Mouse (Mus musculus): ENCODE results near the gene Glcci1. TPM values are rescaled to one million over a fixed set of nuclear protein-coding genes. Genes with fewer than 3 reads are reported as not detected.

The Glcci1 gene
- total and polyA plus RNA-seq, 3 experiments = 1.8 to 31.1 (median 7.9) TPM

DNA sequence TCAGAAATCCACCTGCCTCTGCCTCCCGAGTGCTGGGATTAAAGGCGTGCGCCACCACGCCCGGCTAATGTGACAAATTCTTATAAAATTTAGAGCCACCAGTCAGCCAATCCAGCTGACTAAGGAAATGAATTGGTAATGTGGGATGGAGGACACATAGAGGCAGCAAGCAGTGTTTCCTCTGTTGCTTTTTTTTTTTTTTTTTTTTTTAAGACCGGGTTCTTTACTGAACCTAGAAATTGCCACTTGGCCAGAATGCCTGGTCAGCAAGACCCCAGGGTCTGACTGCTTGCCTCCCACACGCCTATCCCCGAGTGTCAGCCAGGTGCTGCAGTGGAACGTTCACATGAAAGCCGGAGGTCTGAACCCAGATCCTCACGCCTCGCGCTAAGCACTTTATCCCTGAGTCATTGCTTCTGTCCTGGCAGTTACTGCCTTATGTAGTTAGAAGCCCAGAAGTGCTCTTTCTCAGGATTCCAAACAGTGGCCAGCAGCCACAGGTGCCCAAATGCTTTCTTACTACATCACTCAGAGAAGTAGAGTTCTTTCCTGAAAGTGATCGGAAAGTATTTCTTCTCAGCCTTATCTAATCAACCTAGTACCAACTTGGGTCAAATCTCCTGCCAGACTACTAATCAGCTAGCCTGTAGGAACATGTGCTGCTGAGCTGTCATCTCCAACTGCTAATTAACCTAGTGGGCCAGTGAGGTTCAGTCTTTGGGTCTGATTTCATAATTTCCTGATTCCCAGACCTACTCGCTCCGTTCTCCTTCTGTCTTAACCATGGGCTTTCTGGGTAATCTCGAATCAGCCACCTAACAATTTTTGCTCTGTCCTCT is 24.7 kb upstream of the Glcci1 start:
- Histone ChIP-seq H3K9me3 (replicated peaks; ENCODE audit: insufficient read depth, low read length) (no peaks in the 10 kb centered on the region), H3K27ac (ENCODE audit: control insufficient read depth, low read depth, low read length) (peak overlapping the region; percentile 97), H3K36me3 (ENCODE audit: control insufficient read depth in 1 of 2, insufficient read depth in 2 of 2, low read length in 2 of 2) (peaks cover 0 to 35% of the 10 kb centered on the region in 2 experiments; a peak in 2 of 4 replicates), H3K4me1 (ENCODE audit: control insufficient read depth in 1 of 2, insufficient read depth in 2 of 2, low read length in 2 of 2) (peaks cover 31 to 34% of the 10 kb centered on the region in 2 experiments), H3K27me3 (ENCODE audit: control insufficient read depth in 1 of 2, insufficient read depth in 2 of 2, low read length in 2 of 2) (no peaks in the 10 kb centered on the region), H3K4me3 (ENCODE audit: control insufficient read depth in 1 of 2, insufficient read depth in 1 of 2, low read depth in 2 of 2, low read length in 2 of 2) (no peak overlapping the region), H3K9ac (ENCODE audit: control insufficient read depth, low read depth, low read length, poor library complexity, severe bottlenecking) (peak overlapping the region; percentile 33), H3K79me2 (ENCODE audit: control insufficient read depth, insufficient read depth, low read length, poor library complexity) (no peaks in the 10 kb centered on the region; the same call in 1 of the 2 replicates)
- DNase-seq (ENCODE audit: low read depth, low spot score) = peak; percentile 70
- TF ChIP-seq MYC (IDR thresholded peaks at IDR 0.05; ENCODE audit: low read depth, low read length) = peak; percentile 88
- TF ChIP-seq CHD2 (IDR thresholded peaks at IDR 0.05; ENCODE audit: low read length) = no peak
- TF ChIP-seq E2F4 (IDR thresholded peaks at IDR 0.05; ENCODE audit: borderline replicate concordance, low read depth, low read length) = no peak
- TF ChIP-seq POLR2AphosphoS2 (IDR thresholded peaks at IDR 0.05; ENCODE audit: low read length) = no peak
- TF ChIP-seq MYB (IDR thresholded peaks at IDR 0.05; ENCODE audit: low read depth, low read length) = peak; percentile 30; the same call in 1 of the 2 replicates
- TF ChIP-seq ZC3H11A (IDR thresholded peaks at IDR 0.05; ENCODE audit: low read depth, low read length) = no peak
- no peak for TF ChIP-seq RAD21 (IDR thresholded peaks at IDR 0.05; ENCODE audit: low read depth, low read length)
- TF ChIP-seq CTCF (IDR thresholded peaks at IDR 0.05 in 2 of 3, conservative IDR thresholded peaks at IDR 0.05 in 1 of 3; ENCODE audit: control insufficient read depth in 1 of 3, insufficient read depth in 1 of 3, low read depth in 2 of 3, low read length in 3 of 3, poor library complexity in 1 of 3, severe bottlenecking in 1 of 3) = no peak
- TF ChIP-seq USF2 (IDR thresholded peaks at IDR 0.05; ENCODE audit: borderline replicate concordance in 1 of 2, insufficient read depth in 1 of 2, low read depth in 1 of 2, low read length in 2 of 2) = no peak
- TF ChIP-seq MAX (IDR thresholded peaks at IDR 0.05; ENCODE audit: low read length) = peak; percentile 84
- TF ChIP-seq ZKSCAN1 (IDR thresholded peaks at IDR 0.05; ENCODE audit: low read depth, low read length) = no peak
- TF ChIP-seq MXI1 (IDR thresholded peaks at IDR 0.05; ENCODE audit: low read depth, low read length) = peak; percentile 94
- no peak for TF ChIP-seq KAT2A (conservative IDR thresholded peaks at IDR 0.05; ENCODE audit: low read depth, low read length)
- no peak for TF ChIP-seq NELFE (IDR thresholded peaks at IDR 0.05; ENCODE audit: low read depth, low read length)
- peak; percentile 43 for TF ChIP-seq TAL1 (IDR thresholded peaks at IDR 0.05; ENCODE audit: low read length)
- TF ChIP-seq CHD1 (IDR thresholded peaks at IDR 0.05; ENCODE audit: low read depth, low read length) = no peak
- TF ChIP-seq GATA1 (IDR thresholded peaks at IDR 0.05; ENCODE audit: low read depth, low read length) = peak; percentile 91
- TF ChIP-seq NRF1 (IDR thresholded peaks at IDR 0.05; ENCODE audit: insufficient read depth, low read depth, low read length, poor library complexity, severe bottlenecking) = no peak
- peak; percentile 90 for TF ChIP-seq TCF12 (IDR thresholded peaks at IDR 0.05; ENCODE audit: low read depth, low read length)
- no peak for TF ChIP-seq JUND (IDR thresholded peaks at IDR 0.05; ENCODE audit: low read depth, low read length)
- TF ChIP-seq EP300 (IDR thresholded peaks at IDR 0.05; ENCODE audit: low read depth in 1 of 2, low read length in 2 of 2) = peak; percentile 88 to 91
- TF ChIP-seq SIN3A (IDR thresholded peaks at IDR 0.05; ENCODE audit: low read length) = peak; percentile 76
- TF ChIP-seq MAZ (IDR thresholded peaks at IDR 0.05; ENCODE audit: low read depth, low read length) = no peak
- peak; percentile 78 for TF ChIP-seq ZNF384 (IDR thresholded peaks at IDR 0.05; ENCODE audit: low read depth, low read length)
- no peak for TF ChIP-seq USF1 (IDR thresholded peaks at IDR 0.05; ENCODE audit: low read depth, low read length)
- peak; percentile 61; the same call in 1 of the 2 replicates for TF ChIP-seq MAFK (IDR thresholded peaks at IDR 0.05; ENCODE audit: borderline replicate concordance, low read depth, low read length)
- TF ChIP-seq ELF1 (IDR thresholded peaks at IDR 0.05; ENCODE audit: low read depth, low read length) = no peak
- TF ChIP-seq MEF2A (IDR thresholded peaks at IDR 0.05; ENCODE audit: extremely low read depth, insufficient replicate concordance, low read depth, low read length, poor library complexity, severe bottlenecking) = no peak
- no peak for TF ChIP-seq ZMIZ1 (IDR thresholded peaks at IDR 0.05; ENCODE audit: low read depth, low read length)
- no peak for TF ChIP-seq TBP (IDR thresholded peaks at IDR 0.05; ENCODE audit: low read depth, low read length)
- no peak for TF ChIP-seq HCFC1 (IDR thresholded peaks at IDR 0.05; ENCODE audit: low read depth, low read length)
- TF ChIP-seq POLR2A (IDR thresholded peaks at IDR 0.05; ENCODE audit: control insufficient read depth in 1 of 2, insufficient read depth in 1 of 2, low read depth in 1 of 2, low read length in 2 of 2, poor library complexity in 1 of 2) = no peak
- peak; percentile 86 for TF ChIP-seq RCOR1 (IDR thresholded peaks at IDR 0.05; ENCODE audit: low read depth, low read length)
- no peak for TF ChIP-seq UBTF (IDR thresholded peaks at IDR 0.05; ENCODE audit: borderline replicate concordance, insufficient read depth, low read depth, low read length)
- TF ChIP-seq GABPA (IDR thresholded peaks at IDR 0.05; ENCODE audit: low read depth, low read length) = no peak
- TF ChIP-seq POLR2AphosphoS5 (IDR thresholded peaks at IDR 0.05; ENCODE audit: borderline replicate concordance, low read depth, low read length) = no peak

Measured in MEL (cell line).